Mouse (Mus musculus) hindbrain, embryonic 16.5 days (tissue): Measurements from ENCODE around the gene Slc50a1. TPM values are rescaled to one million over a fixed set of nuclear protein-coding genes. Genes with fewer than 3 reads are reported as not detected.

Source experiments
- ATAC-seq: fragments of 200-750 bp; cut with Nextera tagmentation; 2 replicates; pipeline ENCODE4 v1.8.0; 2017; ENCODE audit warnings: moderate TSS enrichment, moderate library complexity
- H3K27ac ChIP-seq: fragments of 300-500 bp; sonication (generic); 2 replicates; pipeline ENCODE4 v1.5.1; 2014; ENCODE audit warnings: low read depth, mild to moderate bottlenecking, control low read depth, low read length, moderate library complexity
- H3K27me3 ChIP-seq: fragments of 300-500 bp; sonication (generic); replicated peaks from 2 replicates; pipeline ENCODE4 v1.6.1; 2014; ENCODE audit warnings: low read length; ENCODE audit not compliant: control insufficient read depth, insufficient read depth
- H3K36me3 ChIP-seq: fragments of 300-500 bp; sonication (generic); 2 replicates; pipeline ENCODE4 v1.6.1; 2014; ENCODE audit warnings: mild to moderate bottlenecking, low read length, moderate library complexity, mixed read lengths; ENCODE audit not compliant: control insufficient read depth, insufficient read depth
- H3K4me1 ChIP-seq: fragments of 300-500 bp; sonication (generic); 2 replicates; pipeline ENCODE4 v1.6.1; 2014; ENCODE audit warnings: low read depth, low read length; ENCODE audit not compliant: control insufficient read depth, insufficient read depth
- H3K4me2 ChIP-seq: fragments of 300-500 bp; sonication (generic); 2 replicates; pipeline ENCODE4 v1.6.1; 2014; ENCODE audit warnings: mild to moderate bottlenecking, low read length, control low read depth, moderate library complexity
- H3K4me3 ChIP-seq: fragments of 300-500 bp; sonication (generic); 2 replicates; pipeline ENCODE4 v1.5.1; 2014; ENCODE audit warnings: mild to moderate bottlenecking, low read length, control low read depth, moderate library complexity
- H3K9ac ChIP-seq: fragments of 300-500 bp; sonication (generic); 2 replicates; pipeline ENCODE4 v1.6.1; 2014; ENCODE audit warnings: low read depth, mild to moderate bottlenecking, control low read depth, low read length, moderate library complexity
- H3K9me3 ChIP-seq: fragments of 300-500 bp; sonication (generic); 2 replicates; pipeline ENCODE4 v1.6.1; 2014; ENCODE audit warnings: mild to moderate bottlenecking, low read length, moderate library complexity; ENCODE audit not compliant: control insufficient read depth
- WGBS: fragments of 180-500 bp; shearing (Covaris S2); extraction: QIAGEN DNeasy Blood & Tissue Kit; methylation state at CpG from one replicate; pipeline ENCODE4 v1.1.7; 2014; 5-methylcytosine and 5-hydroxymethylcytosine counted together
- polyA plus RNA-seq: library from polyadenylated mRNA; unstranded; fragments of >200 nt; fragmentation: Nextera tagmentation; extraction: Ambion mirVana; gene quantifications from 2 replicates; pipeline ENCODE4 v1.2.1, GENCODE M21; 2015

The Slc50a1 gene
- polyA plus RNA-seq, 1 experiment from 2014 or later = 43.9 TPM

- H3K4me3 ChIP-seq = no peak overlapping the region
- no peaks in the 10 kb centered on the region for H3K27me3 ChIP-seq
- ATAC-seq = no peak
- no peak overlapping the region for H3K9ac ChIP-seq
- H3K9me3 ChIP-seq = no peaks in the 10 kb centered on the region
- no peak overlapping the region for H3K27ac ChIP-seq
- WGBS = 67% methylated on average over 5 of the region's 5 CpGs
- H3K36me3 ChIP-seq = no peaks in the 10 kb centered on the region
- H3K4me2 ChIP-seq = no peak overlapping the region
- no peaks in the 10 kb centered on the region for H3K4me1 ChIP-seq
Measured at GRCm38 (mm10) chr3:89287286-89287685, 16.9 kb upstream of the Slc50a1 start.

GRCm38 (mm10) chr3:89285526-89285925 is 15.2 kb upstream of the Slc50a1 start:
- 19% methylated on average over 2 of the region's 2 CpGs for WGBS
- no peaks in the 10 kb centered on the region for H3K36me3 ChIP-seq
- H3K9me3 ChIP-seq = no peaks in the 10 kb centered on the region
- no peak for ATAC-seq
- H3K4me2 ChIP-seq = no peak overlapping the region
- no peak overlapping the region for H3K4me3 ChIP-seq
- H3K9ac ChIP-seq = no peak overlapping the region
- H3K4me1 ChIP-seq = peaks cover 10% of the 10 kb centered on the region
- no peak overlapping the region for H3K27ac ChIP-seq
- no peaks in the 10 kb centered on the region for H3K27me3 ChIP-seq

- H3K4me2 ChIP-seq = no peak overlapping the region
- no peak overlapping the region for H3K9ac ChIP-seq
- no peak for ATAC-seq
- no peaks in the 10 kb centered on the region for H3K27me3 ChIP-seq
- H3K4me3 ChIP-seq = no peak overlapping the region
- H3K27ac ChIP-seq = no peak overlapping the region
- no peaks in the 10 kb centered on the region for H3K9me3 ChIP-seq
- 90% methylated on average over 3 of the region's 3 CpGs for WGBS
- H3K4me1 ChIP-seq = peaks cover 22% of the 10 kb centered on the region
- H3K36me3 ChIP-seq = no peaks in the 10 kb centered on the region
Measured at GRCm38 (mm10) chr3:89284261-89284660, 13.9 kb upstream of the Slc50a1 start.

GRCm38 (mm10) chr3:89282291-89282643 is 11.9 kb upstream of the Slc50a1 start:
- H3K9me3 ChIP-seq = no peaks in the 10 kb centered on the region
- no peak overlapping the region for H3K4me3 ChIP-seq
- H3K36me3 ChIP-seq = no peaks in the 10 kb centered on the region
- no peak overlapping the region for H3K4me2 ChIP-seq
- 18% methylated on average over 4 of the region's 4 CpGs for WGBS
- H3K27ac ChIP-seq = no peak overlapping the region
- H3K9ac ChIP-seq = no peak overlapping the region; the same call in 1 of the 2 replicates
- peaks cover 28% of the 10 kb centered on the region for H3K4me1 ChIP-seq
- ATAC-seq = 0 out of 2 replicates have a peak, but pooled peaks have one; percentile 1
- no peaks in the 10 kb centered on the region for H3K27me3 ChIP-seq

GRCm38 (mm10) chr3:89281579-89282290 is 11.4 kb upstream of the Slc50a1 start:
- H3K27me3 ChIP-seq = no peaks in the 10 kb centered on the region
- H3K27ac ChIP-seq = no peak overlapping the region
- H3K9ac ChIP-seq = no peak overlapping the region; the same call in 1 of the 2 replicates
- peaks cover 28% of the 10 kb centered on the region for H3K4me1 ChIP-seq
- no peaks in the 10 kb centered on the region for H3K9me3 ChIP-seq
- H3K4me3 ChIP-seq = peak overlapping the region; percentile 53; the same call in 1 of the 2 replicates
- peak; percentile 35; the same call in 1 of the 2 replicates for ATAC-seq
- peak overlapping the region; percentile 98 for H3K4me2 ChIP-seq
- H3K36me3 ChIP-seq = no peaks in the 10 kb centered on the region
- WGBS = 9% methylated on average over 20 of the region's 20 CpGs

- H3K9me3 ChIP-seq = no peaks in the 10 kb centered on the region
- WGBS = under 1% methylated on average over 52 of the region's 52 CpGs
- H3K4me2 ChIP-seq = peak within 1 kb of the TSS; percentile 98
- H3K27me3 ChIP-seq = no peaks in the 10 kb centered on the region
- H3K9ac ChIP-seq = peak within 1 kb of the TSS; percentile 73
- peaks cover 28% of the 10 kb centered on the region for H3K4me1 ChIP-seq
- H3K36me3 ChIP-seq = no peaks in the 10 kb centered on the region
- H3K27ac ChIP-seq = no peak within 1 kb of the TSS; the same call in 1 of the 2 replicates
- peak within 1 kb of the TSS; percentile 53 for H3K4me3 ChIP-seq
- ATAC-seq = peak; percentile 45
Measured at GRCm38 (mm10) chr3:89280606-89281511, 10.5 kb upstream of the Slc50a1 start, which contains the start of gene Efna1. Efna1 (minus strand) TSS chr3:89281142.

GRCm38 (mm10) chr3:89280050-89280605 is 9.8 kb upstream of the Slc50a1 start:
- peak overlapping the region; percentile 53 for H3K4me3 ChIP-seq
- H3K4me1 ChIP-seq = peaks cover 28% of the 10 kb centered on the region
- H3K27ac ChIP-seq = no peak overlapping the region; the same call in 1 of the 2 replicates
- ATAC-seq = peak; percentile 9
- under 1% methylated on average over 29 of the region's 29 CpGs for WGBS
- H3K27me3 ChIP-seq = no peaks in the 10 kb centered on the region
- H3K36me3 ChIP-seq = no peaks in the 10 kb centered on the region
- H3K4me2 ChIP-seq = peak overlapping the region; percentile 98
- H3K9ac ChIP-seq = peak overlapping the region; percentile 73
- H3K9me3 ChIP-seq = no peaks in the 10 kb centered on the region

GRCm38 (mm10) chr3:89279153-89279890 is 9.0 kb upstream of the Slc50a1 start:
- Histone ChIP-seq H3K9me3 (no peaks in the 10 kb centered on the region), H3K27ac (peak overlapping the region; percentile 50; the same call in 1 of the 2 replicates), H3K9ac (peak overlapping the region; percentile 73), H3K4me2 (peak overlapping the region; percentile 98), H3K4me3 (peak overlapping the region; percentile 53), H3K27me3 (no peaks in the 10 kb centered on the region), H3K36me3 (no peaks in the 10 kb centered on the region), H3K4me1 (peaks cover 28% of the 10 kb centered on the region)
- 1% methylated on average over 35 of the region's 35 CpGs for WGBS
- ATAC-seq = peak; percentile 72
